Mouse (Mus musculus) liver, embryonic 14.5 days (tissue): ENCODE measurements around the gene Rbm45. TPM values are rescaled to one million over a fixed set of nuclear protein-coding genes. Genes with fewer than 3 reads are reported as not detected.

Source experiments
- ATAC-seq: fragments of 200-750 bp; cut with Nextera tagmentation; 2 replicates; pipeline ENCODE4 v1.8.0; 2017; ENCODE audit warnings: moderate number of reproducible peaks, mild to moderate bottlenecking, moderate library complexity; ENCODE audit not compliant: insufficient read depth
- DNase-seq, 3 experiments: peaks; one replicate each; pipeline ENCODE4 v3.0.0-alpha.2; 2012 to 2013; ENCODE audit warnings: low read depth in 3 of 3, low spot score in 3 of 3
- H3K27ac ChIP-seq: fragments of 300-500 bp; sonication (generic); 2 replicates; pipeline ENCODE4 v1.5.1; 2014; ENCODE audit warnings: moderate library complexity, mild to moderate bottlenecking, control low read depth, inconsistent platforms
- H3K27me3 ChIP-seq: fragments of 300-500 bp; sonication (generic); 2 replicates; pipeline ENCODE4 v1.6.1; 2014; ENCODE audit warnings: mild to moderate bottlenecking, low read length, moderate library complexity; ENCODE audit not compliant: control insufficient read depth, insufficient read depth
- H3K36me3 ChIP-seq: fragments of 300-500 bp; sonication (generic); replicated peaks from 2 replicates; pipeline ENCODE4 v1.6.1; 2014; ENCODE audit warnings: low read depth; ENCODE audit not compliant: control insufficient read depth, insufficient read depth
- H3K4me1 ChIP-seq, 2 experiments: fragments of 200-500 bp in 1 of 2; fragments of 300-500 bp in 1 of 2; sonication (generic) in 1 of 2; replicated peaks; 2 replicates each; pipeline ENCODE4 v1.6.1; 2012 to 2014; ENCODE audit warnings: antibody characterized with exemption in 1 of 2, inconsistent platforms in 1 of 2, low read length in 1 of 2; ENCODE audit not compliant: control insufficient read depth in 2 of 2, insufficient read depth in 2 of 2
- H3K4me2 ChIP-seq: fragments of 300-500 bp; sonication (generic); 2 replicates; pipeline ENCODE4 v1.6.1; 2014; ENCODE audit warnings: low read depth, mild to moderate bottlenecking, control low read depth, moderate library complexity
- H3K4me3 ChIP-seq, 2 experiments: fragments of 200-500 bp in 1 of 2; fragments of 300-500 bp in 1 of 2; sonication (generic) in 1 of 2; 2 replicates each; pipeline ENCODE4 v1.5.1; 2012 to 2014; ENCODE audit warnings: low read depth in 2 of 2, low read length in 2 of 2, mild to moderate bottlenecking in 2 of 2, control low read depth in 1 of 2, inconsistent platforms in 1 of 2, moderate library complexity in 1 of 2; ENCODE audit not compliant: insufficient read depth in 1 of 2
- H3K9ac ChIP-seq: fragments of 300-500 bp; sonication (generic); replicated peaks from 2 replicates; pipeline ENCODE4 v1.6.1; 2014; ENCODE audit warnings: mild to moderate bottlenecking, control low read depth, moderate library complexity
- H3K9me3 ChIP-seq: fragments of 300-500 bp; sonication (generic); 2 replicates; pipeline ENCODE4 v1.6.1; 2016; ENCODE audit warnings: low read length, mixed read lengths; ENCODE audit not compliant: control insufficient read depth
- CTCF ChIP-seq: IDR thresholded peaks from 2 replicates; pipeline ENCODE4 v1.5.1; 2016; ENCODE audit warnings: antibody characterized with exemption, low read depth, control low read depth
- EP300 ChIP-seq: IDR thresholded peaks from 2 replicates; pipeline ENCODE4 v1.6.1; 2016; ENCODE audit warnings: antibody characterized with exemption, low read depth
- WGBS: fragments of 180-500 bp; shearing (Covaris S2); extraction: QIAGEN DNeasy Blood & Tissue Kit; methylation state at CpG from one replicate; pipeline ENCODE4 v1.1.7; 2014; ENCODE audit not compliant: insufficient replicate concordance; 5-methylcytosine and 5-hydroxymethylcytosine counted together
- polyA plus RNA-seq, 2 experiments: library from polyadenylated mRNA; depleted of rRNA in 1 of 2; stranded (reverse) in 1 of 2; unstranded in 1 of 2; fragments of >200 nt; fragmentation: Nextera tagmentation in 1 of 2; extraction: Ambion mirVana in 1 of 2; gene quantifications; 2 replicates each; pipeline versions ENCODE4 v1.2.1 to v1.2.3; 2012 to 2014

Rbm45 gene
- polyA plus RNA-seq, 2 experiments: 5.7 to 8.5 TPM

GRCm38 (mm10) chr2:76386531-76386930 is 16.7 kb downstream of the Rbm45 start:
- Histone ChIP-seq H3K4me2 (no peak overlapping the region), H3K36me3 (peaks cover 10% of the 10 kb centered on the region)
- ATAC-seq: no peak

GRCm38 (mm10) chr2:76400178-76400577 is 30.4 kb downstream of the Rbm45 start:
- H3K4me1 ChIP-seq: no peaks in the 10 kb centered on the region
- no peak overlapping the region for H3K4me3 ChIP-seq
- H3K9me3 ChIP-seq: no peaks in the 10 kb centered on the region
- no peak overlapping the region for H3K4me2 ChIP-seq
- no peak overlapping the region for H3K27ac ChIP-seq
- ATAC-seq (no peak), DNase-seq (no peak)
- TF ChIP-seq EP300 (no peak), CTCF (no peak)
- H3K27me3 ChIP-seq: peaks cover 12% of the 10 kb centered on the region
- H3K9ac ChIP-seq: no peak overlapping the region
- no peaks in the 10 kb centered on the region for H3K36me3 ChIP-seq

More at GRCm38 (mm10) chr2:76386531-76386930, 16.7 kb downstream of the Rbm45 start:
- Histone ChIP-seq H3K9ac (no peak overlapping the region), H3K9me3 (no peaks in the 10 kb centered on the region), H3K4me3 (no peak overlapping the region), H3K27me3 (no peaks in the 10 kb centered on the region), H3K4me1 (no peaks in the 10 kb centered on the region), H3K27ac (no peak overlapping the region)
- TF ChIP-seq CTCF (no peak), EP300 (no peak)
- DNase-seq: no peak

DNA sequence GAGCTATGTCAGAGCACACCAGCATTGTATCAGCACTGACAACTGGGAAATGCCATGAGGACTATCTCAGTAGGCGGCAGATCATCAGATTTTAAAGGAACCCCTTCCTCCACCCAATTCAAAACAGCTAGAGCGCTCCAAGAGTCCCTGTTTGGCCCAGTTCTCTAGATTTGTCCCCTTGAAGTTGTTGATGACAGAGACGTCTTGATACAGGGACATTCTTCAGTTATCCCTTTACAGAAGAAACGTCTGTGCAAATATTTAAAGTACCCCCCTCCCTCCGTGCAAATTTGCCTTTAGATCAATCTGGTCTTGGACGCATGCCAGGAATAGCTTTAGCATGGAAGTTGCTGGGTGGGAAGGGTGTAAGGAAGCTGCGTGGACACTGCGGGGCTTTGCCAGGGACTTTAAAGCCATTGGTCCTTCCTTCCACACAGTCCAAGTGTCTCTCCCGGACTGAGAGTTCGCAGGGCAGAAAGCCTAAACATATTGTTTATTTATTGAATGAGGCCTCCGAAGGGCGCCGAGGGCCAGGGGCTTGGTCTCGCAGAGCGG is 35.9 kb downstream of the Rbm45 start:
- H3K27me3 ChIP-seq: peaks cover 45% of the 10 kb centered on the region
- DNase-seq (no peak), ATAC-seq (no peak)
- peak overlapping the region; percentile 65 for H3K4me2 ChIP-seq
- no peak overlapping the region for H3K27ac ChIP-seq
- no peaks in the 10 kb centered on the region for H3K9me3 ChIP-seq
- TF ChIP-seq EP300 (no peak), CTCF (no peak)
- H3K36me3 ChIP-seq: no peaks in the 10 kb centered on the region
- WGBS: 5% methylated on average over 15 of the region's 15 CpGs
- no peaks in the 10 kb centered on the region for H3K4me1 ChIP-seq
- H3K4me3 ChIP-seq: peak overlapping the region; percentile 8 to 58; a peak in 2 of 4 replicates
- H3K9ac ChIP-seq: no peak overlapping the region

DNA sequence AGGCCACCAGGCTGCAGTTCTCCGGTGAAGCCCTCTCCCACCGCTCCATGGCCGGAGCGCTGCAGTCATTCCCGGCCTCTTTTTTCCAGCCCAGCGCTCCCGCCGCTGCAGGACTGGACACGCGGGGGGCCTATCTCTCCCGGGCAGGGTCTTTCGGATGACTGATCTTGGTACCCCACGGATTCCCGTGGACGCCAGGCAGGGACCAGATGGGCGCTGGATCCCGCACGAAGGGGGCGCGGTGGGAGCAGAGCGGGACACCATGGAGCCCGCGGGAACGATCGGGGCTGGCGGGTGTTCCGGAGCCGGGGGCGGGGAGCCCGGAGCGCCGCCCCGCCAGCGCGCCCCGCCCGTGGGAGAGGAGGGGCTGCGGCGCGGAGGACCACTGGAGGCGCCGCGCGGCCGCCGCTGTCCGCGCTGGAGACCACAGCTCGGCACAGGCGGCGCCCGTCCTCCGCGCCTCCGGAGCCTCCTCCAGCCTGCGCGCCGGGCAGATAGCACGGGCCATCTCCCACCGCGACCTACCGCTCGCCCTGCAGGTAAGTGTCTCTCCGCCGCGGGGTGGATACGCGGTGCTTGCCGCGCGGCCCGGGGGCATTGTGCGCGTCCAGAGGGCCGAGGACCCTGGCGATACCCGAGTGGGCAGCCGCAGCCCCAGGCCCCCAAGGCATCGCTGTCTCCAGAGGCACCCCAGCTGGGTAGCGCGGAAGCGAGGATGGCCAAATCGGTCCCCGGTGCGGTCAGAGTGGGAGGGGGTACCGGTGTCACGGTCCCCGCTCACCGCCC is 36.6 kb downstream of the Rbm45 start, which contains the start of gene Osbpl6:
TSS of gene Osbpl6 (plus strand) at position 358 of the 786 bp plus-strand sequence.
- ATAC-seq: peak; percentile 57; the same call in 1 of the 2 replicates
- H3K4me3 ChIP-seq: peak within 1 kb of the TSS; percentile 49 to 58
- H3K4me2 ChIP-seq: peak within 1 kb of the TSS; percentile 65
- peaks cover 45% of the 10 kb centered on the region for H3K27me3 ChIP-seq
- TF ChIP-seq EP300: no peak
- TF ChIP-seq CTCF: no peak
- no peak within 1 kb of the TSS for H3K27ac ChIP-seq
- under 1% methylated on average over 81 of the region's 89 CpGs for WGBS
- no peaks in the 10 kb centered on the region for H3K9me3 ChIP-seq
- no peaks in the 10 kb centered on the region for H3K4me1 ChIP-seq
- no peak within 1 kb of the TSS for H3K9ac ChIP-seq
- H3K36me3 ChIP-seq: no peaks in the 10 kb centered on the region
- no peak for DNase-seq

GRCm38 (mm10) chr2:76406937-76407441 is 37.2 kb downstream of the Rbm45 start:
- Histone ChIP-seq H3K27ac (no peak overlapping the region), H3K4me1 (no peaks in the 10 kb centered on the region), H3K4me3 (peak overlapping the region; percentile 49 to 58), H3K9ac (no peak overlapping the region), H3K9me3 (no peaks in the 10 kb centered on the region), H3K4me2 (peak overlapping the region; percentile 65), H3K36me3 (no peaks in the 10 kb centered on the region), H3K27me3 (peaks cover 45% of the 10 kb centered on the region)
- DNase-seq (no peak), ATAC-seq (no peak)
- under 1% methylated on average over 49 of the region's 49 CpGs for WGBS
- TF ChIP-seq EP300 (no peak), CTCF (no peak)
